Mouse (Mus musculus) T-helper 2 cell (primary cell): ENCODE results near the gene Dhrs7b.

Experiments used
- in situ Hi-C: fragments of 300-600 bp; cut with MboI, MseI; formaldehyde crosslinking; loops from one replicate; pipeline ENCODE4 v1.15.1; 2025; ENCODE audit warnings: high pct_unique_total_duplicates

The Dhrs7b gene

DNA sequence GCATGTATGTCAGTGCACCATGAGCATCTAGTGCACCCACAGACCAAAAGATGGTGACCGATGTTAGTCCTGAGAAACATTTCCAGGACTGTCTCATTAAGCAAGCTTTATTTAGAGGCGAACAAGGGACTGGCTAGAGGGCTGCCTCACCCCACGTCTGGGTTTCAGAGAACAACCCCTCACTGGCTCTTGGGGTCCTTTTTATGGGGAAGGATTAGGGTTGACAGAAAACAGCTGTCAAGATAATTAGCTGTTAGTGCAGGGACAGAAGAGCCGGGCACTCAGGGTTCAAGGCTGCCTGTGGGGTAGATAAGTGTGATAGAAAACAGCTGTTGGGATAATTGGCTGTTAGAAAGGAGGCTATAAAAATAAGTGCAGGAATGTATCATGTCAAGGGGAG lies 65.5 kb downstream of the Dhrs7b start:
- in situ Hi-C loops: no loop called here

DNA sequence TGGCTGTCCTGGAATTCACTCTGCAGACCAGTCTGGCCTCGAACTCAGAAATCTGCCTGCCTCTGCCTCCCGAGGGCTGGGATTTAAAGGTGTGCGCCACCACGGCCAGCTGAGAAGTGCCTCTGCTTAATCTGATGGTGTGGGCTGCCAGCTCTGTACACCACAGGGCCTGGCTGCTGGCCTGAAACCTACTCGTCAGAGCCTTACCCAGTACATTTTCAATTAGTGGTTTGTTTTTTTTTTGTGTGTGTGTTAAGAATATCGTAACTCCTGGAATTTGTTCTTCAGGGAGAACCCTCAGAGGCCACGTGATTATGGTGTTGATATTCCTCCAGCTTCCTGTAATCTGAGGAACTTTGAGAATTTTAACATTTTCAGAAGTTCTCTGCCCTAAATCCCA lies 71.6 kb downstream of the Dhrs7b start:
- in situ Hi-C loops: no loop called here

DNA sequence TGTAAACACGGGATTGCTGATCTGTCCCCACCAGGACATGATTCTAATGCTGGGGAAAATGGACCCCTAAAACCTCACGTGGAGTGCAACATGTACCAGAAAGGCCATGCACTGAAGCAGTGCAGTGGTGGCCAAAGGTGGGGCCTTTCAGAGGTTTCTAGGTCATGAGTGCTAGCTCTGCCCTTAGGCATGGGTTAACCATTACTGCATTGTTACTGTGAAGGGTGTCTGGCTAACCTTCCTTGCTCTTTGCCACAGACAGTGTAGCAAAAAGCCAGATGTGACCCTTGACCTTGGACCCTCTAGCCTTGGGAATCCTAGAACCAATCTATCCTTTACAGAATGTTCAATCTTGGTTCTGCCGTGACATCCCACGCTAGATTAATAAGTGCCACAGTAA lies 72.1 kb downstream of the Dhrs7b start:
- in situ Hi-C loops: no loop called here

DNA sequence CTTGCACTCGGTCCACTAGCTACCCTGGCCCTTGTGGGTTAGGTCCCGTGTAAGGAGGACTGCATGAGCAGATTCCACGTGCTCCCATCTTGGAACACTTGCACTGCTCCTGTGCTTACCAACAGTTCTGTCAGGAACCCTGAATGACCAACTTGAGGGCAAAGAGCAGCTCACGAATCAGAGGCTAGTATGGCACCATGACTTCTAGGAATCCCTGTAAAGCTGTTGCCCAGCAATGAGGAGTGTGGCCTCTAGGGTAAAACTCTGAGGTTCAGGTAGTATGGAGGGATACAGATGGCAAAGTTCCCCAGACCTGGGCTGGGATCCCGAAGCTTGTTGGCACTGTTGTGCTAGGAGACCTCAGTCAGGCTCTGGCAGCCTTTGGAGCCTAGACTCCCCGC lies 73.2 kb downstream of the Dhrs7b start:
- in situ Hi-C loops: no loop called here

DNA sequence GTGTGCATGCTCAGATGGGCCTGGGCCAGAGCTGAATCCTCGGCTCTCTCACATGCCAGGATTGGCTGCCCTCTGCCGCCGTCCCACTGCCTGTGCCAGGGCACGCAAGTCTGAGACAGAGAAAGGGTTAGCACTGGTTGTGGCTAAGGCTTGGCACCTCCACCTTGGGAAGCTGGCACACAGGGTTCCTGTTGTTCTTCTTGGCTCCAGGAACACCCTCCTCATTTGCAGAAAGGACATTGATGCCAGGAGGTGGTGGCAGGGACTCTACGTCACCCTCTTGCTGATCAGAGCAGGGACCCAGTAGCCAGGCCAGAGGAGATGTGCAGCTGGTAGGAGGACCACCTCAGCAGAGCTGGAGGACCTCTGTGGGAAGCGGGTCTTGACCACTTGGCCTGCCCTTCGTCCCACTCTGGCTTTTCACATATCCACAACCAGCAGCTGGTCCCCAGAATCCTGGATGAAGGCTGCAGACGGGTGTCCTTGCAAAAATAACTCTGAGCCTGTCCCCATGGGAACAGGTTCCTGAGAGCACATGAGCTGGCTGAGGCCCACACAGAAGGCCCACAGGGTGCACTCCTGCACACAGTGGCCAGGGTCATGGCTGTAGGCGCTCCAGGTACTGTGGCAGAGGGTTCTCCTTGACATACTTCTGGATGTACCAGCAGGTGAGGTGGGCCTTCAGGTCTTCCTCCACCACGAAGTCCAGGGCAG lies 75.1 kb downstream of the Dhrs7b start:
- in situ Hi-C loops: no loop called here

DNA sequence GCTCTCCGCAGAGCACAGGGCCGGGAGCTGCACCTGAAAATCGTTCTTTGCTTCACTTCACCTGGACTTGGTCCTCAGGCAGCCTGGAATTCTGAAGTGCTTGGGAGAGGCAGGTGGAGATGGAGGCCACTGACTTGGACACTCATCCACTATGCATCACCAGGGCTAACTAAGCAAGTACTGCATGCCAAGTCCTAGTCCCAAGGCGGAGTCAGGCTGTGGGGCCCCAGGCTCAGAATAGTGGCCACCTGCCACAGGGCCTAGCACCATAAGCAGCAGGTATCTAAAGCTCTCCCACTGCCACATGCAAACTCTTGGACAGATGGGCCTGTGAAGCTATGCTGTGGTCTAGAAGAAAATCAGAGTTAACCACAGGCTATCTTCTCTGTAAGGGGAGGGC lies 76.0 kb downstream of the Dhrs7b start:
- in situ Hi-C loops: no loop called here

DNA sequence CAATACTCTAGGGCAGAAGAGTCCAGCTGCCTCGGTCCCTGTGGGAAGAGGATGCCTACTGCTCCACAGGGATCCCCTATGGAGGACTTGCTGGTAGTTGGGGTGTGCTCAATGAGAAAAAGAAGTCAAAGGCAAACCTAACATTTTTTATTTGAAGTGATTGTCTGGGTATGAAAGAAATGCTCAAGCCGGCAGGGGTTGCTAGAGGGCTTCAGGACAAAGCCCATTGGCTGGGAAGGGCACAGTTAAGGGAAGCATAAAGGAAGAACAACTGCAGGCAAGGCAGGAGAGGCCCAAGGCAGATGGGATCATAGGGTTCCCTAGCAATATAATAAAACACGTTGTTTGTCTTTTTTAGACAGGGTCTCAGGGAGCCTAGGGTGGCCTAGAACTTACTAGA lies 77.6 kb downstream of the Dhrs7b start:
- in situ Hi-C loops: no loop called here

DNA sequence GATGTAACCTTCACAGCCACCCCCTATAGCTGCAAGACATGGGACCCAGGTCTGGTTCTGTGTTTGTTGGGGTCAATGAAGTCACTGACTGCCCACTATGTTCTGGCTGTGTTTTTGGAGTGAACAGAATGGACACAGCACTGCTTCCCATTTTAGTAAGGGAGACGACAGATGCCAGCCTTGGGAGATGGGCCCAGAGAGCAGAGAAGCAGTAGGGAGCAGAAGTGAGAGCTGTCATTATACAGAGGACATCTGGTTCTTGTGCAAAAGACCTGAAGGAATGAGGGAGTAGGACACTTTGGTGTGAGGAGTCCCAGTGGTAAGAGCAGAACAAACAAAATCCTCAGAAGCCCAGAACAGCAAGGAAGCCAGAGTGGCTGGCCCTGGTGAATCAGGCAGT lies 79.2 kb downstream of the Dhrs7b start:
- in situ Hi-C loops: no loop called here
